Mouse (Mus musculus): Measurements from ENCODE around the gene Foxj3. TPM values are rescaled to one million over a fixed set of nuclear protein-coding genes. Genes with fewer than 3 reads are reported as not detected.

Gene Foxj3
- polyA plus RNA-seq, 1 experiment: 0.27 TPM

GRCm38 (mm10) chr4:119637946-119638345 is 101.1 kb downstream of the Foxj3 start:
- H3K36me3 ChIP-seq (ENCODE audit: control insufficient read depth): peaks cover 4% of the 10 kb centered on the region; the same call in 1 of the 2 replicates
- H3K4me3 ChIP-seq (replicated peaks): no peak overlapping the region
- H3K27me3 ChIP-seq (ENCODE audit: control insufficient read depth): no peaks in the 10 kb centered on the region
- peaks cover 5% of the 10 kb centered on the region for H3K9me3 ChIP-seq (ENCODE audit: control insufficient read depth, low read length)
- H3K4me1 ChIP-seq (ENCODE audit: control insufficient read depth): no peaks in the 10 kb centered on the region; the same call in 1 of the 2 replicates
- TF ChIP-seq TAL1 (IDR thresholded peaks at IDR 0.05; ENCODE audit: low read length): no peak

GRCm38 (mm10) chr4:119638656-119639055 is 101.9 kb downstream of the Foxj3 start:
- no peaks in the 10 kb centered on the region for H3K27me3 ChIP-seq (ENCODE audit: control insufficient read depth)
- H3K4me1 ChIP-seq (ENCODE audit: control insufficient read depth): no peaks in the 10 kb centered on the region; the same call in 1 of the 2 replicates
- TF ChIP-seq TAL1 (IDR thresholded peaks at IDR 0.05; ENCODE audit: low read length): no peak
- TF ChIP-seq GATA1 (IDR thresholded peaks at IDR 0.05; ENCODE audit: low read length): no peak
- H3K36me3 ChIP-seq (ENCODE audit: control insufficient read depth): no peaks in the 10 kb centered on the region
- no peak overlapping the region for H3K4me3 ChIP-seq (replicated peaks)
- peaks cover 8% of the 10 kb centered on the region for H3K9me3 ChIP-seq (ENCODE audit: control insufficient read depth, low read length)

- TF ChIP-seq TAL1 (IDR thresholded peaks at IDR 0.05; ENCODE audit: low read length): no peak
- no peak for TF ChIP-seq GATA1 (IDR thresholded peaks at IDR 0.05; ENCODE audit: low read length)
- H3K27me3 ChIP-seq (ENCODE audit: control insufficient read depth): no peaks in the 10 kb centered on the region
- no peaks in the 10 kb centered on the region for H3K4me1 ChIP-seq (ENCODE audit: control insufficient read depth)
- no peaks in the 10 kb centered on the region for H3K36me3 ChIP-seq (ENCODE audit: control insufficient read depth)
- peaks cover 8% of the 10 kb centered on the region for H3K9me3 ChIP-seq (ENCODE audit: control insufficient read depth, low read length)
- no peak overlapping the region for H3K4me3 ChIP-seq (replicated peaks)
Observed at GRCm38 (mm10) chr4:119642666-119643065, 105.9 kb downstream of the Foxj3 start.

GRCm38 (mm10) chr4:119657011-119657410 is 120.2 kb downstream of the Foxj3 start:
- no peaks in the 10 kb centered on the region for H3K27me3 ChIP-seq (ENCODE audit: control insufficient read depth)
- peaks cover 8% of the 10 kb centered on the region for H3K9me3 ChIP-seq (ENCODE audit: control insufficient read depth, low read length)
- no peaks in the 10 kb centered on the region for H3K36me3 ChIP-seq (ENCODE audit: control insufficient read depth)
- TF ChIP-seq GATA1 (IDR thresholded peaks at IDR 0.05; ENCODE audit: low read length): no peak
- no peak overlapping the region for H3K4me3 ChIP-seq (replicated peaks)
- no peaks in the 10 kb centered on the region for H3K4me1 ChIP-seq (ENCODE audit: control insufficient read depth)

- H3K9me3 ChIP-seq (ENCODE audit: control insufficient read depth, low read length): peaks cover 3% of the 10 kb centered on the region; the same call in 1 of the 2 replicates
- H3K36me3 ChIP-seq (ENCODE audit: control insufficient read depth): no peaks in the 10 kb centered on the region
- H3K4me1 ChIP-seq (ENCODE audit: control insufficient read depth): no peaks in the 10 kb centered on the region
- H3K4me3 ChIP-seq (replicated peaks): no peak overlapping the region
- TF ChIP-seq GATA1 (IDR thresholded peaks at IDR 0.05; ENCODE audit: low read length) (no peak), TAL1 (IDR thresholded peaks at IDR 0.05; ENCODE audit: low read length) (no peak)
- H3K27me3 ChIP-seq (ENCODE audit: control insufficient read depth): no peaks in the 10 kb centered on the region
Observed at GRCm38 (mm10) chr4:119658246-119658645, 121.4 kb downstream of the Foxj3 start.

- no peaks in the 10 kb centered on the region for H3K27me3 ChIP-seq (ENCODE audit: control insufficient read depth)
- no peaks in the 10 kb centered on the region for H3K4me1 ChIP-seq (ENCODE audit: control insufficient read depth)
- H3K4me3 ChIP-seq (replicated peaks): no peak within 1 kb of the TSS
- no peaks in the 10 kb centered on the region for H3K36me3 ChIP-seq (ENCODE audit: control insufficient read depth)
- no peaks in the 10 kb centered on the region for H3K9me3 ChIP-seq (ENCODE audit: control insufficient read depth, low read length)
- TF ChIP-seq TAL1 (IDR thresholded peaks at IDR 0.05; ENCODE audit: low read length): no peak
- no peak for TF ChIP-seq GATA1 (IDR thresholded peaks at IDR 0.05; ENCODE audit: low read length)
Observed at GRCm38 (mm10) chr4:119658731-119659130, 121.9 kb downstream of the Foxj3 start, which contains the start of gene Guca2b. Gene Guca2b, minus strand, starts transcription at chr4:119658954.

- TF ChIP-seq GATA1 (IDR thresholded peaks at IDR 0.05; ENCODE audit: low read length): no peak
- Histone ChIP-seq H3K4me3 (replicated peaks) (no peak overlapping the region), H3K4me1 (ENCODE audit: control insufficient read depth) (no peaks in the 10 kb centered on the region), H3K36me3 (ENCODE audit: control insufficient read depth) (no peaks in the 10 kb centered on the region), H3K27me3 (ENCODE audit: control insufficient read depth) (no peaks in the 10 kb centered on the region), H3K9me3 (ENCODE audit: control insufficient read depth, low read length) (no peaks in the 10 kb centered on the region)
Observed at GRCm38 (mm10) chr4:119660007-119660406, 123.2 kb downstream of the Foxj3 start.

GRCm38 (mm10) chr4:119662151-119662550 is 125.3 kb downstream of the Foxj3 start:
- TF ChIP-seq GATA1 (IDR thresholded peaks at IDR 0.05; ENCODE audit: low read length) (no peak), TAL1 (IDR thresholded peaks at IDR 0.05; ENCODE audit: low read length) (no peak)
- Histone ChIP-seq H3K36me3 (ENCODE audit: control insufficient read depth) (no peaks in the 10 kb centered on the region), H3K27me3 (ENCODE audit: control insufficient read depth) (no peaks in the 10 kb centered on the region), H3K4me3 (replicated peaks) (no peak overlapping the region), H3K4me1 (ENCODE audit: control insufficient read depth) (no peaks in the 10 kb centered on the region), H3K9me3 (ENCODE audit: control insufficient read depth, low read length) (no peaks in the 10 kb centered on the region)

GRCm38 (mm10) chr4:119662976-119663375 is 126.2 kb downstream of the Foxj3 start:
- no peaks in the 10 kb centered on the region for H3K9me3 ChIP-seq (ENCODE audit: control insufficient read depth, low read length)
- H3K27me3 ChIP-seq (ENCODE audit: control insufficient read depth): no peaks in the 10 kb centered on the region
- H3K4me3 ChIP-seq (replicated peaks): no peak overlapping the region
- no peaks in the 10 kb centered on the region for H3K36me3 ChIP-seq (ENCODE audit: control insufficient read depth)
- no peak for TF ChIP-seq GATA1 (IDR thresholded peaks at IDR 0.05; ENCODE audit: low read length)
- TF ChIP-seq TAL1 (IDR thresholded peaks at IDR 0.05; ENCODE audit: low read length): no peak
- H3K4me1 ChIP-seq (ENCODE audit: control insufficient read depth): no peaks in the 10 kb centered on the region

- Histone ChIP-seq H3K4me1 (ENCODE audit: control insufficient read depth) (no peaks in the 10 kb centered on the region), H3K27me3 (ENCODE audit: control insufficient read depth) (no peaks in the 10 kb centered on the region), H3K36me3 (ENCODE audit: control insufficient read depth) (no peaks in the 10 kb centered on the region), H3K9me3 (ENCODE audit: control insufficient read depth, low read length) (no peaks in the 10 kb centered on the region), H3K4me3 (replicated peaks) (no peak overlapping the region)
- TF ChIP-seq GATA1 (IDR thresholded peaks at IDR 0.05; ENCODE audit: low read length) (no peak), TAL1 (IDR thresholded peaks at IDR 0.05; ENCODE audit: low read length) (no peak)
Observed at GRCm38 (mm10) chr4:119663409-119664095, 126.7 kb downstream of the Foxj3 start.

Data from erythroblast, embryonic 14.5 days (primary cell).